Mouse (Mus musculus): ENCODE measurements at regions not wholly inside any gene's neighbourhood (a gene's known extent, or its start where the extent isn't known, plus 50 kb on each side); places are given as distances from the start of the nearest gene placed in this dataset.

DNA sequence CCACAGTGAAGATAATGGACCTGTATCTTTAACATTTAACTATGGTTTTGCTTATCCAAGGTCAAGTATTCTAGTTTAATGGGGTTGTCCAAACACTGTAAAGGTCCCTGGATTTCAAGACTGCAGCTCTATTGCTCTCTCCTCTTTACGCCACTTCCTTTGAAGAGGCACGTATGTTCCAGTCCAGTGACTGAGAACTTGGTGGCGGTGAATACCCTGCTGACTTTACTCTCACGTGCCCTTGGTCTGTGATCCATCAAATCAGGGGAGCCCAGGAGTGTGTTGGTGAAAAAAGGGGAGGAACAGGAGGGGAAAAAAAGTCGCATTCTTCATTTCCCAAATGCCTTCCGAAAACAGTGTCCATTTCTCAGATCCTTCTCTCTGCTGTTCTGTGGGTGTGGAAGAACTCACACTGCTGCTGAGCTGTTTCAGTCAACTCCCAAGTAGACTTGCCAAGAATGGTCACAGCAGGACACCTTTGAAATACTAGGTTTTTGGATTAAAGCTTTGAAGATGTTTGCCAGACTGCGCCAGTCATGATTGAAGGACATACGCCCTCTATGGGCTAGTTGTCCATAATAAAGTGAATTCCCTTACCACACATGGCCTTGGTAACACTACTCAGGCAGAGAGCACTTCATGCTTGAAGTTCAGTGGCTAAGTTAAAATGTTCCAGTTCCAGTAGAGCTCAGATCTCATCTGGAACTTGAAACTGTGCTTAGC, 136.1 kb upstream of the Cdkn2b start:
- DNase-seq (ENCODE audit: inconsistent ontology term): peak; percentile 66

DNA sequence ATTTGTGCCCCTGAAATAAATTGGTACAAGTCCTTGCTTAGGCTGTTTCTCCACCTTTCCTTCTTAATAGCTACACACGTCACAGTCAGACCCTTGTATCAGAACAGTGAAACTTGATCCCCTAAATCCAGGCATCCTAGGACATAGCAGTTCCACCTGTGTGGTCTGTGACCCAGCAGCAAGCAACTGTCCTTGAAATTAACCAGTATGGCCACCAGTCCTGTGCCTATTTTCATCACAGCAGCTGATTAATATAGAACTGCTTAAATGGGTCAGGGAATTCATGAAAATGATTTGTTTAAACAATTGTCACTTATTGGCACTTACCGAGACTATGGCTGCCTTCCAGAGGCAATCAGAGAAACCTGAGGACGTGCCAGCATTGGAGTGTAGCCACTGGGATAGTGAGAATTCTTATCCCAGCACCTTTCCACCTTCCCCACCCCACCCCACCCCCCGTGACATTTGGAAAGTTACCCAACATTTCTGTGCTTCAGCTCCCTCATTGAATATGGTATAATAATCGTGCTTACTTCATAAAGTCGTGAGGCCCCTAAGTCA, 135.4 kb upstream of the Cdkn2b start:
- DNase-seq (ENCODE audit: inconsistent ontology term): peak; percentile 78

DNA sequence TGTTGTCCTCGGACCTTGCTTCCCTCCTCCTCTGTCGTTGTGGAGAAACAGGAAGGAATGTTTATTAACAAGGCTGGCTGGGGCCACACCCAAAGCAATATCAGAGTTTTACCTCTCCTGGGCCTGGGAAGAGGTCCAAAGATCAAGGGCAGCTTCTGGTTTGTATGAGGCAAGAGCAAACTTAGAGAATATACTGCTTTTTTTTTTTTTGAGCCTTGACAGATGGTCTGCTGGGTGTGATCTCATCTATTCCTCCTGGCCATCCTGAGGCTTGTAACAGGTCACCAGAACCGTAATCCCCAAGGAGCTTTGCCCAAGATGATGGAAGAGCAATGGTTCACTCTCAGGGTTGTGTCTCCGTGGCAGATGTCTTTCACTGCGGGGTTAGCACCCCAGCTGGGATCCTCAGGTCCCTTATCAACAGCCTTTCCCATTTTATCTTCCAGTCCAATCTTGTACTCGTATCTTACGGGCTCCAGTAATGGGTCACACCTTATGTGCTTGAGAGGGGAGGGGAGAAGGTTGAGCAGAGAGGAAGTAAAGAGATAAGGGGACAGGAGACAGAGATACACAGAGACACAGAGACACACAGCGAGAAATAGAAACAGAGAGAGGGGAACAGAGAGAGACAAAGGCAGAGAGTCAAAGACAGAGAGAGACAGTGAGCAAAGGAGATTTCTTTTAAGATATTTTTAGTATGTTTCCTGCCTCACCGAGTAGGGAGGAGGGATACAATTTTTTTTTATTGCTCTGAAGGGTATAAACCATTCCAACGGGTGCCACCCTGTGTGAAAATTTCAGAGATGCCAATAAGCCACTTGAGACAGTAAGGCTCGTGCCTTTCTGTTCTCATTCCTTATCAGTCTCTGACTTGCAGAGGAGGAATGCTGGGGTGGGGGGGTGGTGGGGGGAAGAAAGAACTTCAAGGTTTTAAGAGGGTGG, 134.6 kb upstream of the Cdkn2b start:
- no peak for DNase-seq (ENCODE audit: inconsistent ontology term)

DNA sequence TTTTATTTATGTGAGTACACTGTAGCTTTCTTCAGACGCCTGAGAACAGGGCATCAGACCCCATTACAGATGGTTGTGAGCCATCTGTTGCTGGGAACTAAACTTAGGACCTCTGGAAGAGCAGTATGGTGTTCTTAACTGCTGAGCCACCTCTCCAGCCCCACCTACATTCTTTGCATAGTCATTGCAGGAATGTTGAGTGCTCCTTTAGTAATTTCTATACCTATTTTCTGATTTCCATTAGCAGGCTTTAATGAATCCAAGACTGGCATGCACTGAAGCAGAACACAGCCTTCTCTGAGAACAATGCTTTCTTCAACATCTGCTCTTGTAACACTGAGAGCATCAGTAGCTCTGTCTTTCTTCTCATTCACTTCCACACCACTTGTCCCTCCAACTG, 131.7 kb upstream of the Cdkn2b start:
- DNase-seq (ENCODE audit: inconsistent ontology term): no peak

DNA sequence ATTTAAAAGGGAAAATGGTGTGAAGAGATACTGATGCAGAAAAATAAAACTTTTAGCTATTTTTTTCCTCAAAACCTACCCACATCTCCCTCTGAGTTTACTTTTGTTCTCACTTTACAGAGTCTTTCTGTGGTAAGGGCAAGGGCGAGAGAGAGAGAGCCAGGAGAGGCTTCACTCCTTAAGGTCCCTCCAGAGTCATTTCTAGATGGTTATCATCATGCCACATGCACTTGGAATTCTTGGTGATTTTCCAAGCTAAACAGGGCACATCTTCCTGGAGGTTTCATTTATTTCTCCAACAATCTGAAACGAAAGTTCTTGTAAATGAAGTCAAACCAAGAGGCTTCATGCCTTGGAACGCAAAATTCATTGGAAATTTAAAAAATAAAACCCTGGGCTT, 130.0 kb upstream of the Cdkn2b start:
- DNase-seq (ENCODE audit: inconsistent ontology term): no peak

DNA sequence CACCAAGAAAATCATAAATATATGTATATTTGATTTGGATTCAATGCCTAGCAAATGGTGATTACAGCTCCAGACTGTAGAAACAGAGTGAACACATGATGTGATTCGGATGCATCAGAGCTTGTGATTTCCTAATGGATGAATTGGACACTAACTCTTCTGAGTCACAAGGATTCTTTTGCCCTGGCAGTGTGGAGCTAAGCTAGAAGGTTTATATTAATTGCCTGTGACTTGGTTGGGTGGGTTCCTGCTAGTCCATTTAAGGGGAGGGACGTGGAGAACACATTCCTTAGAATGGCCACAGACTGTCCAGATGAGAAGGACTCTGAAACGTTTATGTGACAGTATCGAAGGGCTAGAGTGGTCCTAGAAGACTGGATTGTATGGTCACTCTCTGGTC, 129.5 kb upstream of the Cdkn2b start:
- DNase-seq (ENCODE audit: inconsistent ontology term): peak; percentile 81

DNA sequence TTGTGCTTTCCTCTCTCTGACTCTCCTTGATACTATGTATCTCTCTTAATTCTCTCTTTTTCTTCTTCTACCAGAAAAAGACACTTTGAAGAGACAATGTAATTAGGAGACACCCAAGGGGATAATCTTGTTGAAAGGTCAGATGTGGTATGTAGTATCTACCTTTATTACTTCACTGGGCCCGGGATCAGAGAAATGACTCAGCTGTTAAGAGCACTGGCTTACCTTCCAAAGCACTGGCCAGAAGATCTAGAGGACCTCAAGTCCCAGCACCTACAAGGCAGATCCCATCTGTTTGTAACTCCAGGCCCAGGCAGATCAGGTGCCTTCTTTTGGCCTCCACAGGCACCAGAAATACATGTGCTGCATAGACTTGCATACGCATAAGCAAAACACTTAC, 127.8 kb upstream of the Cdkn2b start:
- no peak for DNase-seq (ENCODE audit: inconsistent ontology term)

DNA sequence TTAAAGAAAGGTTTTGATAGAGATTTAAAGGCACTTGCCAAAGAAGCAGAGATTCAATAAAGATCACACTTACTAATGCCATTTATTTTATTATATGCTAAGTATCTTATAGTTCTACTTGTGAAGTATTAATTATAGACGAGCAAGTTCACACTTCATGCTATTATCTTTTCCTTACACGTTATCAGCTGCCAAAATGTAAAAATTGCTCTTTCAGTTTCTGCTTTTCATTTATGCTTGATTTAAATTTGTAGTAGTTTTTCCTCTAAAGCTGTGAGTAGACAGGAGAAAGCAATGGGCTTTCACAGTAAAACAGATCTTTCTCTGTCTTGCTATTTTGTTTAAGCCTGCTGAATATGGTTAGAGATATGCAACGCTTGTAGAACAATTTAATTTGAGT, 125.9 kb upstream of the Cdkn2b start:
- no peak for DNase-seq (ENCODE audit: inconsistent ontology term)

DNA sequence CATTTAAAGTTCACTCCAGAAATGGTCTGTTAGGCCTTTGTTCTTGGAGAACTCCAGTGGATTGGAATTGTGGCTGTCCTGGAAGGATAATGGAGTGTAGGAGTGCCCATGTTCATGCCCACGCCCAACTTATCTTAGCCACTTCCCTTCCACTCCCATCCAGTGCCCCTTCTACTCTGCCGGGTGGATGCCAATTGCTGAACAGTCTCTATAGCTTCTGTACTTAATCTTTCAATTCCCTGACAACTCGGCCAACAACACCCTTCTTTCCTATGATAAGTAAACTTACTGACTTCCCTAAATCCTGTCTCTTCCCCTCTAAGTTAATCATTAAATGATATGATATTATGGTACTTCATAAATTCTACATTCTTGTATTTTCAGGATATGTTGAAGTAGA, 123.3 kb upstream of the Cdkn2b start:
- DNase-seq (ENCODE audit: inconsistent ontology term): no peak

DNA sequence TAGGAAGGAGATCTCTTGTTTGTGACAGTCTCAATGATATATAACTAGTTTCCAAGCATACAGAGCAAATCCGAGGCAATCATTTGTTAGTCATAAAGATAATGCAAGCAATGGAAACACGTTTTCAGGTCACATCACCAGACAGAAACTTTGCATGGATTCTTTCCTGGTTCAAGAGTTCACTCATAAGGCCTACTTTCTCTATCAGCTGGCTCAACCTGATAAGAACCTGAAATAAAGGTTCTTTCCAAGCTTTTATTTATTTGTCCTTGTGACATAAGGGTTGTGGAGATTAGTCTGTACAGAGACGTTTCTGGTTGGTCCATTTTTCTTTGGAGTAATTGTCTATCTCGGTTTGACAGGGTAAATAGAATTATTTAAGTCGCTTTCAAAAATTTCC, 122.7 kb upstream of the Cdkn2b start:
- no peak for DNase-seq (ENCODE audit: inconsistent ontology term)

DNA sequence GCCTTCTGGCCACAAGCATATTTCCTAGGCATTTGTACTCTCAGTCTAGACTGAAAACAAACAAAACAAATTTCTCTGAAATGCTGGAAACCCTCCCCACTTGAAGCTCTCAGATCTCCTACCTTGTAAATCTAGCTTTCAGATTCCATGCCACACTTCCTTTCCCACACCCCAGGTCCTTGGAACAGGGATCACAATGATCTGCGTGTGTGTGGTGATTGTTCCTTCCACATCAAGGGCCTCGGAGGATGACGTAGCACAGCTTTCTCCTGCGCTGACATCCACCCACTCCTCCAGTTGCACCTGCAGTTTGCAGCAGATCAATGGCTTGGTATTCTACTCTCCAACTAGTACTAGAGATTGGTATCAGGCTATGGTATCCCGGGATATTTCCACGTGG, 120.7 kb upstream of the Cdkn2b start:
- DNase-seq (ENCODE audit: inconsistent ontology term): no peak

DNA sequence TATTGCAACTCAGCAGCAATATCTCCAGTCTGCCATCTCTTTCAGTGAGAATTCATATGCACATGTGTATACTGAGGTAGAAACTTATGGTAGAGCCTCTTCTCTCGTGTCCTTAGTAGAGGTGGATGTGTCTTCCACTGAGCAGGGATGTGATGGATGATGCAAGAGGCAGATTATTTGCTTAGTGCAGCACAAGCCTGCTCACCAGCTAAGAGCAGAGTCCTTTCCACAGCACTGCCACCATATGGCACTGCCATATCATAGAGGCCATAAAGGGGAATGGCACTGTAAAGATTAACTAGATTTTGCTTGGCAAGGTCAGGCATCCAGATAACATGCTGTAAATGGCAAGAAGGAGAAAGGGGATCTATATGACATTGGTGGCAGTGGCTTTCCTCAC, 117.6 kb upstream of the Cdkn2b start:
- DNase-seq (ENCODE audit: inconsistent ontology term): no peak

DNA sequence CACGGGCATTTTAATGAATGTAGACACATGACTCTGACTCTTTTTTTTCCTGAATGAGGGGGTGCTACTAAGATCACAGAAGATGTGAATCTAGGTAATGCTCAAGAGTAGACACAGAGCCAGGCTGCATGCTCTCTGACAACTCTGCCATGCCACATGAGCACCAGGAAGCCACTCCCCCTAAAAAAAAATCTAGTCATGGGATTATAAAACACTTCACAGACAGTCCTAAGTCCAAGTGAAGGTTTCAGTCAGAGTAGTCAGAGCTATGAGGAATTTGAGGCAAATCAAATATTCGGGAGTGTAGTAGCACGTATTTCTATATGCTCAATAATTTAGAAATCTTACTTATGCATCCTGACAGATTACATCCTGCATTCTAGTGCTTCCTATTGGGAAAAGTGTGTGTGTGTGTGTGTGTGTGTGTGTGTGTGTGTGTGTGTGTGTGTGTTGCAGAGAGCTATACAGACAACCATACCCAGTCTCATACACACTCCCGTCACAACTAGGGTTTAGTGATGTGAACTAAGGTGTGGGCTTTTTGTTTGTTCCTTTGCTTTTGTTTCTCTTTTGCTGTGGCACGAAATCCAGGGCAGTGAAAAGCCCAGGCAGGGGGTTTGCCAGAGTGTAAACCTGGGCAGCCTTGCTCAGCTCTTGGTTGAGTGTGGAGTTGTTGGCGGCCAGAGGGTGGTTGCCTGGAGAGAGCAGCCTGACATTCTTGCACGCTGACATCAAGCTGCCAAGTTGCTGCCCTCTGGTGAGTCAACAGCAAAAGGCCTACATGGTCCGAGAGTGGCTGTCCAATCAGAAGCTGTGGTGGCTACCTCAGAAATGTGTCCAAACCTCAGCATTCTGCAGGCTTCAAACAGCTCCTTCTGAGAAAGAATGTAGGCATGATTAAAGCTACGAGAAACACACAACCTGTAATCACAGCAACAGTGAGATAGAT, 116.8 kb upstream of the Cdkn2b start:
- peak; percentile 96 for DNase-seq (ENCODE audit: inconsistent ontology term)

DNA sequence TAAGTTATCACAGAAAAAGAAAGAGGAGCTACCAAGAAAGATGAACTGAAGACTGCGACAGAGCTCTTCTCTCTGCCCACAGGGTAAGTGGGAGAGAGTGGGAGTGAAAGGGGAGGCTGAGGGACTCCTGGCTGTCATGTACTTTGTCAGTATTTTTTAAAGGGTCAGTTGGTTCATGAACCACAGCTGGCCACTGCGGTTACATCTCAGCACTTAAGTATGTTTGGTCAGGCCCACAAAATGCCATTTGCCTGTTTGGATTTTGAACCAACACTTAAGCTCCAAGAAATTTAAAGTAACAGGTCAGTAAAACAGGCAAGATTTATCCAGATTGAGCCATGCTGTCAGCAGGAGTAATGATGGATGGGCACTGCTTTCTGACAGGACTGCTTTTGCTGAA, 115.1 kb upstream of the Cdkn2b start:
- DNase-seq (ENCODE audit: inconsistent ontology term): peak; percentile 74

DNA sequence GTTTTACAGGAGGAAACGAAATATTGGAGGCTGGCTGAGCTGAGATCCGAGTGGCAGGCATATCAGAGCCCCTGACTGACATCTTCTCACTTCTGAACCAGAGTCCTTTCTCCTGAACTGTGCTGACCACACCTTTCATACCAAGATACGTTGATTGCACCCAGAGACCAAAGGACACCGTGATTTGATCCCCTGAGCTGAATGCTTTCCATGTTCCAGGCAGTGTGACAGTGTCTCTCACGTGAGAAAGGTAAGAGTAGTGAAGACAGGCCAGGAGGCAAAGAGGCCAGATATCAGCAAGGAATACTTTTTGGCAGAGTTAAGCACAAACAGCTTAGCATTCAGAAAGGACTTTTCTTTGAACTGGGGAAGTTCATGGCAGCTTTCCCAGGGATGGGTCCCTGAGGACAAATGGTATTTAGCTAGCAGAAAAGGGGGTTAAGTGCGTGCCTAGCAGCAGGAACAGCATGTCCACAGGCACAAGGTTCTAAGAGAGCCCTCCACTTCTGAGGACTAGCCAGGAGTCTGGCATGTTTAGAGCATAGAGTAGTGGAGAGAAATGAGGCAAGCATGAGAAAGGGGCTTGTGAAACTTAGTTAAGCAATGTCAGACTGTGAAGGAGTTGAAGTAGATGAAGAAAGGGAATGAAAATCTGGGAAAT, 111.0 kb upstream of the Cdkn2b start:
- DNase-seq (ENCODE audit: inconsistent ontology term): no peak

DNA sequence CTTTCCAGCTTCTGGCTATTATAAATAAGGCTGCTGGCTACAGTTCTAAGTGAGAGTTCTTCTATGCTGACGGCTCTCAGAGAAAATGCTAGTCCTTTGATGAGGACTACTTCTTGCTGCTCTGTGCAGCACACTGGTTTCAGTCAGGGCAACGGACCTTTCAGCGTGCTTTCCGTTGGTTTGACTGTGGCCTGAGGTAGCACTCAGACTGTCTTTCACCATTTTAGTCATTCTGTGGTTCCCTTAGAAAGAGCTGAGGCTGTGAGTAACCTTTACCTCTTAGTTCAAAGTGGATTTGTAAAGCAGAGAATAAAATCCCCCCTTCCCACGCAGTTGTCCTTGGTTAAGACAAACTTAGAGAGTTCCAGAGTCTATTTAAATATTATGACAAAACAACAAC, 110.0 kb upstream of the Cdkn2b start:
- no peak for DNase-seq (ENCODE audit: inconsistent ontology term)

DNA sequence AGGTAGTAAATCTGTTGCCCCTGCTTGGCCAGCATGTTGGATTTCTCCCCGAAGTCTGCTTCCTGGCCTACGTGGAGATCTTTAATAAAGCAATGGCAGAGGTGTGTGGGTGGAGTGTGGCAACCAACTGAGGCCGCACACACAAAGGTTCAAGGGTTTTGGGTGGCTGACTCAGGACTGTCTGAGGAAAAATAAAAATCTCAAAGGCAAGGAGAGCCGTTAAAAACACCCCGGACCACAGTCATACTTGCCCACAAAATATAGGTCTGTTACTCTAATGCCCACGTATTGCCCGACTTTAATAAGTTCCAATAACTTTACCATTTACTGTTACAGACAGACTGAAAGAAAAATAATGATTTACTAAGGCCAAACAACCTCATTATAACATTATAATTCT, 108.7 kb upstream of the Cdkn2b start:
- no peak for DNase-seq (ENCODE audit: inconsistent ontology term)

DNA sequence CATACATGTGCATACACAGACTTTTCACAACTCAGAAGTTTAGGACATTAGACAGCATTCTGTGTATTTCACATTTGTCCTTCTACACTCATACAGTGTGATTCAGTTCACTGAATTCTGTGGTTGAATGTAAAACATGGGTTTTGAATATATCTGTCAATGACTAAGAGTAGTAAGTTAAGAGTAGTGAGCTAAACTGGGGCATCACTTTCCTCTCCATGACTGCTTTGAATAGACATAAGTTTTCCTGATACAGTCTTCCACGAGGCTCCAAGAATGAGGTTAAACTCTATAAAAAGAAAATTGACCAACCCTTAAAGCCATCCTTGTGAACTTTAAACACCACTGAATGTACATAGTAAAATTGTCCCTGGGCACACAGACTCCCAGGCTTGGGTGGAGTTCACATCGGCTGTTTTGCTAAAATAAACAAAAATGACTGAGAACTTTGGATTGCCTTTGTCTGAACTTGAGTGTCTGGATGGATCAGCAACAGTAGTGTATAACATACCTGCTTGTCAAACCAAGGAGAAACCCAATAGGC, 94.9 kb upstream of the Cdkn2b start:
- no peak for DNase-seq (ENCODE audit: inconsistent ontology term)

DNA sequence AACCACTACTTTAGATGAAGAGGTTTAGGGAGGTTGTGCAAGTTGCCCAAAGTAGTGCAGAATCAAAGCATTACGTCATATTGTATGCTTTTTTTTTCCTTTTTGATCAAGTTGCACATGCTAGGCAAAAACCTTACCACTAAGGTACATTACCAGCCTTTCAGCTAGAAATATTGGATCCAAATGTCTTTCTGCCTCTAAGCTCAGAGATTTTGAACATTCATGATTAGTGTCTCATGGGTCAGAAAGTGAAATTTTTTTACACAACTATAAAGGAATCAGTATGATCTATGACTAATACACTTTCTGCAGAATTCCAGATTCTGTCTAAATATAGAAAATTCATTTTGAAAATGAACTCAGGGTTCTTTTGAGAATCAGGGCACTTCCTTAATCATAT, 92.3 kb upstream of the Cdkn2b start:
- no peak for DNase-seq (ENCODE audit: inconsistent ontology term)

DNA sequence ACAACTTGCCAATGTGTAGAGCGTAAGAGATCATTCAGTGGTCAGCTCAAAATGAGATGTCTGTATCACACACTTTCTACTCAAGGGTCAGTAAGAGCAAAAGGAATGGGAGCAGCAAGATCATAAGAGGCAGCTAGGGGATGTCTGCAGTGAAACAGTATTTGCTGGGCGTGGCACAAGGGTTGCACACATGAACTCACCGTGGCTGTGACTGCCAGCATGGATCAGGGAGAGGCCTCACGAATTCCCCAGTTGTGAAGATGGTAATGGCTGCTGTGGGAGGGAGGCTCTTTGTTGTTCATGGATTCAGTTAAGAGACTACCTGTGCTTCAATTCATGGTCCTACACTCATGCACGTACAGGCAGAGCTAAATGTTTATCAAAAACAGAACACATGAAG, 91.5 kb upstream of the Cdkn2b start:
- no peak for DNase-seq (ENCODE audit: inconsistent ontology term)

DNA sequence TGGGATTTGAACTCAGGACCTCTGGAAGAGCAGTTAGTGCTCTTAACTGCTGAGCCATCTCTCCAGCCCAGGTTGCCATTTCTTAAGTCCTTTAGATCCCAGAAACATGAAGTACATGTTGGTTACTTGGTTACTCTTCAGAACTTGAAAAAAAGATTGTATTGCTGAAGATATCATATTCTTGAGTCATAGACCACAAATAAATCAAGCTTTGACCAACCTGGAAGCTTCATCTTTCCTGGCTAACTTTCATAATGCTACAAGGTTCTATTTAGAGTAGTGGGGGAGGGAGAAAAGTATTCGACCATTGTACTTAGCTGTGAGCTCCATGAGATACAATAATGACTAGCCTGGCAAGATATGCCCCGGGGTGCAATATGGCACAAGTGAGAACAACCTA, 90.9 kb upstream of the Cdkn2b start:
- no peak for DNase-seq (ENCODE audit: inconsistent ontology term)

All from Muller cell, postnatal 12 days (primary cell).